Mouse (Mus musculus) kidney, adult 2 months (tissue): ENCODE results near the gene Slit1. TPM values are rescaled to one million over a fixed set of nuclear protein-coding genes. Genes with fewer than 3 reads are reported as not detected.

ENCODE experiments used
- DNase-seq: peaks from one replicate; pipeline ENCODE4 v3.0.0; 2021
- H3K27ac ChIP-seq: fragments of 200-500 bp; 2 replicates; pipeline ENCODE4 v1.5.1; 2012; ENCODE audit warnings: low read depth, low read length, control low read depth, inconsistent platforms; ENCODE audit not compliant: insufficient read depth
- H3K27me3 ChIP-seq: fragments of 200-500 bp; replicated peaks from 2 replicates; pipeline ENCODE4 v1.6.1; 2012; ENCODE audit warnings: mild to moderate bottlenecking, moderate library complexity, low read length, inconsistent platforms; ENCODE audit not compliant: control insufficient read depth, insufficient read depth
- H3K36me3 ChIP-seq: fragments of 200-500 bp; 2 replicates; pipeline ENCODE4 v1.6.1; 2012; ENCODE audit warnings: mild to moderate bottlenecking, moderate library complexity, low read length, inconsistent platforms; ENCODE audit not compliant: control insufficient read depth, insufficient read depth
- H3K4me1 ChIP-seq: fragments of 200-500 bp; 2 replicates; pipeline ENCODE4 v1.6.1; 2011; ENCODE audit warnings: low read length; ENCODE audit not compliant: control insufficient read depth, insufficient read depth
- H3K4me3 ChIP-seq: fragments of 200-500 bp; 2 replicates; pipeline ENCODE4 v1.5.1; 2011; ENCODE audit warnings: mild to moderate bottlenecking, low read depth, low read length, control low read depth; ENCODE audit not compliant: insufficient read depth
- CTCF ChIP-seq: fragments of 200-500 bp; conservative IDR thresholded peaks from 2 replicates; pipeline ENCODE4 v1.5.1; 2011; ENCODE audit warnings: low read depth, mild to moderate bottlenecking, control low read depth, low read length, moderate library complexity, mixed read lengths; ENCODE audit not compliant: insufficient read depth, insufficient read length
- POLR2A ChIP-seq: fragments of 200-500 bp; IDR thresholded peaks from one replicate; pipeline ENCODE4 v1.6.1; 2011; ENCODE audit warnings: low read depth, low read length, control low read depth
- WGBS: fragments of 180-500 bp; shearing (Covaris S2); methylation state at CpG from one replicate; pipeline ENCODE4 v1.1.7; 2018; 5-methylcytosine and 5-hydroxymethylcytosine counted together
- polyA plus RNA-seq: library from polyadenylated mRNA; depleted of rRNA; stranded (reverse); fragments of >200 nt; gene quantifications from 2 replicates; pipeline ENCODE4 v1.2.3, GENCODE M21; 2012

Slit1 gene
- polyA plus RNA-seq, 1 experiment, result 0.17 TPM

GRCm38 (mm10) chr19:41723337-41723736, 20.1 kb downstream of the Slit1 start:
- Histone ChIP-seq H3K36me3 (no peaks in the 10 kb centered on the region), H3K4me1 (no peaks in the 10 kb centered on the region), H3K27me3 (no peaks in the 10 kb centered on the region), H3K27ac (no peak overlapping the region), H3K4me3 (no peak overlapping the region)
- WGBS, result 54% methylated on average over 2 of the region's 2 CpGs
- no peak for DNase-seq
- TF ChIP-seq POLR2A, result no peak
- TF ChIP-seq CTCF, result no peak

GRCm38 (mm10) chr19:41719436-41719835, 24.0 kb downstream of the Slit1 start:
- no peak overlapping the region for H3K4me3 ChIP-seq
- no peaks in the 10 kb centered on the region for H3K4me1 ChIP-seq
- no peak for DNase-seq
- 67% methylated on average over 8 of the region's 8 CpGs for WGBS
- TF ChIP-seq POLR2A (no peak), CTCF (no peak)
- no peaks in the 10 kb centered on the region for H3K27me3 ChIP-seq
- no peak overlapping the region for H3K27ac ChIP-seq
- no peaks in the 10 kb centered on the region for H3K36me3 ChIP-seq

GRCm38 (mm10) chr19:41716233-41717218, 26.9 kb downstream of the Slit1 start:
- WGBS, result 37% methylated on average over 19 of the region's 19 CpGs
- Histone ChIP-seq H3K27ac (no peak overlapping the region), H3K4me1 (no peaks in the 10 kb centered on the region), H3K4me3 (no peak overlapping the region), H3K36me3 (no peaks in the 10 kb centered on the region), H3K27me3 (no peaks in the 10 kb centered on the region)
- TF ChIP-seq CTCF (no peak), POLR2A (no peak)
- no peak for DNase-seq

- H3K27me3 ChIP-seq, result no peaks in the 10 kb centered on the region; the same call in 1 of the 2 replicates
- H3K36me3 ChIP-seq, result no peaks in the 10 kb centered on the region
- DNase-seq, result no peak
- WGBS, result 76% methylated on average over 9 of the region's 9 CpGs
- H3K4me1 ChIP-seq, result no peaks in the 10 kb centered on the region
- TF ChIP-seq CTCF (no peak), POLR2A (no peak)
- H3K27ac ChIP-seq, result no peak overlapping the region
- H3K4me3 ChIP-seq, result no peak overlapping the region
Observed at GRCm38 (mm10) chr19:41714431-41714917, 29.0 kb downstream of the Slit1 start.

GRCm38 (mm10) chr19:41712829-41713228, 30.6 kb downstream of the Slit1 start:
- WGBS, result 90% methylated on average over 8 of the region's 8 CpGs
- Histone ChIP-seq H3K4me1 (no peaks in the 10 kb centered on the region), H3K27me3 (no peaks in the 10 kb centered on the region; the same call in 1 of the 2 replicates), H3K4me3 (no peak overlapping the region), H3K27ac (no peak overlapping the region), H3K36me3 (no peaks in the 10 kb centered on the region)
- TF ChIP-seq POLR2A (no peak), CTCF (no peak)
- DNase-seq, result no peak

GRCm38 (mm10) chr19:41711665-41712064, 31.8 kb downstream of the Slit1 start:
- WGBS, result 80% methylated on average over 9 of the region's 9 CpGs
- TF ChIP-seq CTCF, result no peak
- no peak for TF ChIP-seq POLR2A
- no peaks in the 10 kb centered on the region; the same call in 1 of the 2 replicates for H3K27me3 ChIP-seq
- H3K4me3 ChIP-seq, result no peak overlapping the region
- no peak overlapping the region for H3K27ac ChIP-seq
- no peak for DNase-seq
- no peaks in the 10 kb centered on the region for H3K36me3 ChIP-seq
- H3K4me1 ChIP-seq, result no peaks in the 10 kb centered on the region

- H3K36me3 ChIP-seq, result no peaks in the 10 kb centered on the region
Observed at GRCm38 (mm10) chr19:41709497-41710165, 33.8 kb downstream of the Slit1 start.

More at GRCm38 (mm10) chr19:41709497-41710165, 33.8 kb downstream of the Slit1 start:
- no peak overlapping the region for H3K4me3 ChIP-seq
- no peaks in the 10 kb centered on the region; the same call in 1 of the 2 replicates for H3K27me3 ChIP-seq
- H3K4me1 ChIP-seq, result no peaks in the 10 kb centered on the region
- DNase-seq, result peak; percentile 49
- WGBS, result 73% methylated on average over 12 of the region's 12 CpGs
- no peak for TF ChIP-seq CTCF
- no peak for TF ChIP-seq POLR2A
- no peak overlapping the region for H3K27ac ChIP-seq
